Mouse (Mus musculus) ES-Bruce4 (cell line): Measurements from ENCODE around the gene Gnat1. TPM values are rescaled to one million over a fixed set of nuclear protein-coding genes. Genes with fewer than 3 reads are reported as not detected.
A peak's percentile ranks its signal among the peaks of the same experiment; 100 is the strongest.

Experiments used
- H3K27ac ChIP-seq: 2 replicates; pipeline ENCODE4 v1.5.1; 2012; ENCODE audit warnings: low read length, inconsistent platforms; ENCODE audit not compliant: insufficient read depth
- H3K27me3 ChIP-seq: 2 replicates; pipeline ENCODE4 v1.6.1; 2012; ENCODE audit warnings: mild to moderate bottlenecking, low read length, inconsistent platforms; ENCODE audit not compliant: control insufficient read depth, poor library complexity, insufficient read depth, severe bottlenecking
- H3K36me3 ChIP-seq: 2 replicates; pipeline ENCODE4 v1.6.1; 2012; ENCODE audit warnings: inconsistent platforms, mild to moderate bottlenecking, low read length, moderate library complexity; ENCODE audit not compliant: control insufficient read depth, poor library complexity, insufficient read depth, severe bottlenecking
- H3K4me1 ChIP-seq: one replicate; pipeline ENCODE4 v1.8.1; 2011; ENCODE audit warnings: low read length; ENCODE audit not compliant: control insufficient read depth, insufficient read depth
- H3K4me3 ChIP-seq: 2 replicates; pipeline ENCODE4 v1.5.1; 2011; ENCODE audit warnings: low read depth, mild to moderate bottlenecking, low read length
- H3K9ac ChIP-seq: 2 replicates; pipeline ENCODE4 v1.6.1; 2012; ENCODE audit warnings: low read depth, mild to moderate bottlenecking, inconsistent platforms; ENCODE audit not compliant: poor library complexity, severe bottlenecking
- H3K9me3 ChIP-seq: replicated peaks from 2 replicates; pipeline ENCODE4 v1.6.1; 2012; ENCODE audit warnings: mild to moderate bottlenecking, low read length, inconsistent platforms; ENCODE audit not compliant: control insufficient read depth, poor library complexity, insufficient read depth, severe bottlenecking
- CTCF ChIP-seq: IDR thresholded peaks from one replicate; pipeline ENCODE4 v1.8.1; 2011; ENCODE audit warnings: low read depth, low read length
- EP300 ChIP-seq: IDR thresholded peaks from 2 replicates; pipeline ENCODE4 v1.6.1; 2011; ENCODE audit warnings: low read depth, low read length; ENCODE audit not compliant: insufficient read depth
- POLR2A ChIP-seq: IDR thresholded peaks from one replicate; pipeline ENCODE4 v1.8.1; 2011; ENCODE audit warnings: low read length; ENCODE audit not compliant: insufficient read depth
- polyA plus RNA-seq: library from polyadenylated mRNA; stranded (reverse); fragments of >200 nt; gene quantifications from 2 replicates; pipeline ENCODE4 v1.2.4, GENCODE M21; 2011; ENCODE audit warnings: low read depth; ENCODE audit not compliant: missing spikeins, insufficient read depth, insufficient read length

Gnat1 gene
- polyA plus RNA-seq, 1 experiment: not detected

DNA sequence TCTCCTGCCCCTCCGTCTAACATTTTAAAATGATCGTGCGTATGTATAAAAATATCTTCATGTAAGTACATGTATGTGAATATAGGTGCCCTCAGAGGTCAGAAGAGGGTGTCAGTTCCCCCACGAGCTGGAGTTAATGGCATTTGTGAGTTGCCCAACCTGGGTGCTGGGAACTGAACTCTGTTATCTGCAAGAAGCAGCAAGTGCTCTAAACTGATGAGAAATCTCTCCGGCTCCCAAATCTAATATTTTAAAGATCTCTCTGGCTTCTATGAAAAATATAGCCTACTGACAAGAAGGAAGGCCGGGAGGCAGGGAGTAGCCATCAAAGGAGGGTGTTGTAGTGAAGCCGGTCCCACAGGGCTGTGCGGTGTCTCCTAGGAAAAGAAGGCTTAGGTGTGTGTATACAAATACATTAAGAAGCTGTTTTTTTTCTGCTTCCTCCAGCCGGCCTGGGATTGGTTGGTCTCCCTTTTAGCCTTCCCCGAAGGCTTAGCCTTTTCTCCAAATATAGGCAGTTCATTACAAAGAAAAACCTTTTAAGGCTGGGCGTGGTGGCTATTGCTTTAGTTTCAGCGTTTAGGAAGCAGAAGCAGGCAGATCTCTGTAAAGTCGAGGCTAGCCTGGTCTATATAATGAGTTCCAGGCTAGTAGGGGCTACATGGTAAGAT, 35.8 kb downstream of the Gnat1 start:
- Histone ChIP-seq H3K9me3 (no peaks in the 10 kb centered on the region), H3K9ac (peak overlapping the region; percentile 53), H3K27ac (no peak overlapping the region), H3K27me3 (no peaks in the 10 kb centered on the region), H3K4me3 (no peak overlapping the region), H3K4me1 (peaks cover 5% of the 10 kb centered on the region), H3K36me3 (no peaks in the 10 kb centered on the region)
- no peak for TF ChIP-seq POLR2A
- TF ChIP-seq CTCF: no peak
- TF ChIP-seq EP300: no peak

DNA sequence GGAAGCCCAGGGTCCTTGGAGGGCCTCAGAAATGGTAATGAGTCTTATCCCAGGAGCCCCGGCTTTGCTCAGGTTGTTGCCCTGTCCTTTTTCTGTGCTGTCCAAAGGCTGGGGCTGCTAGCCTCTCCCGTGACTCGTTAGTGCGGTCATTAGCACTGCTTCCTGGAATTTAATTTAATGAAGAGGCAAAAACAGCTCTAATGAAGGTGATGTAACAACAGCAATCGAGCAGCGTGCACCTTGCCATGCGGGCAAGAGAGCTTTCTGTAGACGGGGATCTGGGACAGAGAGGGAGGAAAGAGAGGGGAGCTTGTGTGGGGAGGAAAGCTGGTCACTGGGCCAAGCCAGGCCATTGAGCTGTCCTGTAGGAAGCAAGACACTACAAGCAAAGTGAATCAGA, 37.8 kb downstream of the Gnat1 start:
- Histone ChIP-seq H3K4me3 (no peak overlapping the region), H3K27ac (no peak overlapping the region), H3K4me1 (peaks cover 5% of the 10 kb centered on the region), H3K36me3 (no peaks in the 10 kb centered on the region), H3K9ac (no peak overlapping the region), H3K9me3 (no peaks in the 10 kb centered on the region), H3K27me3 (no peaks in the 10 kb centered on the region)
- TF ChIP-seq CTCF: no peak
- TF ChIP-seq POLR2A: no peak
- no peak for TF ChIP-seq EP300

DNA sequence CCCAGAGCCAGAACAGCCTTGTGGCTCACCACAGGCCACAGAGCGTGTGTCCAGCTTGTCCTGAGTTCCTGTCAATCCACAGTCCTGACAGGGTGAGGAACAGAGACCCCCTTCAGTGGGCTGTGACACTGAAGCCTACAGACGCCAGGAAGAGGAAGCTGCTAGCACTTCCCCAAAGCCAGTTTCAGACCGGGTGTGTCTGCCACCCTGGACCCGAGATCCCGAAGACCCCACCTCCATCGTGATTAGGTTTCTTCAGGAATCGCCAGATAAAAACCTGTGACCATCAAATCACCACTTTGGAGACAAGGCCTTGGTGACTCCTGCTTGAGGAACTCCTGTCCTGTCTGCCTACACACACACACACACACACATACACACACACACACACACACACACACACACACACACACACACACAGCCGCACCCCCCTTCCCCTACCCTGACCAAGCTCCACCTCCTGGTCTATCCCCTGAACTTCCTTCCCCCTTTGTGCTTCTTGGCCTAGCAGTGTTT, 39.2 kb downstream of the Gnat1 start:
- Histone ChIP-seq H3K9ac (no peak overlapping the region), H3K9me3 (no peaks in the 10 kb centered on the region), H3K27me3 (no peaks in the 10 kb centered on the region), H3K27ac (no peak overlapping the region), H3K36me3 (no peaks in the 10 kb centered on the region), H3K4me3 (no peak overlapping the region), H3K4me1 (peaks cover 5% of the 10 kb centered on the region)
- TF ChIP-seq CTCF (no peak), POLR2A (no peak), EP300 (no peak)

DNA sequence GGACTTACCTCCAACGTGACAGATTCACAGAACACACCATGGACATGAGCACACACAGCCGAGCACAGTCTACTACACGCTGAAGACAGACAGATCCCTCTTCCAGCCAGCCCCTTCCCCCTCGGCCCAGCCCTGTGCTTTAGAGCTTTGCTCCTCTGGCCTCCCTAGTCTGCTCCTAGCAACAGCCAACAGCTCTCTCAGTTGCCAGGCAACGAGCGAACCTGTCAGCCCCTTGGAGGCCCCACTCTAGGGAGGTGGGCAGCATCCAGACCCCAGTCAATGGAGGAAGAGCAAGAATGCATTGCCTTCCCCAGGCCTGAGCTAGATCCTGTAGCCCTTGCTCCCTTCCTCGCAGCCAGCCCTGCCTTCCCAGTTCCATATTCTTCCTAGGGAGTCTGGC, 42.4 kb downstream of the Gnat1 start:
- no peaks in the 10 kb centered on the region for H3K27me3 ChIP-seq
- H3K27ac ChIP-seq: no peak overlapping the region
- TF ChIP-seq EP300: no peak
- TF ChIP-seq CTCF: no peak
- TF ChIP-seq POLR2A: no peak
- H3K4me1 ChIP-seq: peaks cover 8% of the 10 kb centered on the region
- H3K36me3 ChIP-seq: no peaks in the 10 kb centered on the region
- H3K4me3 ChIP-seq: no peak overlapping the region
- H3K9me3 ChIP-seq: no peaks in the 10 kb centered on the region
- no peak overlapping the region for H3K9ac ChIP-seq

DNA sequence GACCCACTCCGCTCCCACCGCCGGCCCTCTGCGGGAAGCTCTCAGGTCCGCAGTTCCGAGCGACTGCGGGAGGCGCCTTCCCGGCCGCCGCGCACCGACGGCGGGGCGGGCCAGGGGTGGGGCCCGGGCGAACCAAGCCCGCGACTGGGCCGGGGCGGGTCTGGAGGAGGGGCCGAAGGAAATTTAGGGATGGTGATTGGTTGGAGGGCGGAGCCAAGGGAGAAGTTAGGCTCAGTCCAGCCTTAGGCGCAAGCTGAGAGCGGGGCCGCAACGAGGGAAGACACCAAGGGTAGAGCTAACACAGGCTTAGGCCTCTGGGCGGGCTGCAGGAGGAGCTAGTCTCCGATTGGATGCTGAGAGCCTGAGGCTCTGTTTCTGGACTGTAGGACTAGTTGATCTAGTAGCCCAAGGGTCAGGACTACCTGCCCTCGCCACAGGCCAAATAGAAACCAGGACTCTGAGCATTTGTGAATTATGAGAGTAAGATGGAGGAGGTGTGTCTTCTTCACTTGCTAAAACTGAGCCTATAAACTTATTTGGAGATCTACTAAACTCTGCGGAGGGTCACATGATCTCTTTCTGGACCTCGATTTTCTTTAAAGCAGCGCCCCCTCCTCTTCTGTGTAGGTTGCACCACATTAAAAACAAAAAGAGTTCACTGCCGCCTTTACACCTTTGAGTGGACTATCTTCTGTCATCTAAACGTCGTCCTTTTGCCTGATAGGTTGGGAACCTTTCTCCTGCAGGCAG, 44.1 kb downstream of the Gnat1 start, which contains the start of gene Gnai2:
Gene Gnai2, minus strand, starts transcription at position 89 of the 750 bp plus-strand sequence.
- peak within 1 kb of the TSS; percentile 84 for H3K4me3 ChIP-seq
- peak within 1 kb of the TSS; percentile 89 for H3K9ac ChIP-seq
- H3K9me3 ChIP-seq: no peaks in the 10 kb centered on the region
- H3K36me3 ChIP-seq: no peaks in the 10 kb centered on the region
- H3K4me1 ChIP-seq: peaks cover 12% of the 10 kb centered on the region
- TF ChIP-seq POLR2A (peak; percentile 75), EP300 (0 out of 2 replicates have a peak, but pooled peaks have one; percentile 9), CTCF (no peak)
- peak within 1 kb of the TSS; percentile 74 for H3K27ac ChIP-seq
- H3K27me3 ChIP-seq: no peaks in the 10 kb centered on the region
